Mouse (Mus musculus): ENCODE data around the gene Gm10188.
A peak's percentile ranks its signal among the peaks of the same experiment; 100 is the strongest.

Gm10188 gene

GRCm38 (mm10) chr1:132195681-132196080 is 33.9 kb downstream of the Gm10188 start:
- DNase-seq (ENCODE audit: extremely low read depth, insufficient read length, low spot score), result peak; percentile 76

GRCm38 (mm10) chr1:132195100-132195499 is 34.5 kb downstream of the Gm10188 start:
- peak; percentile 55 for DNase-seq (ENCODE audit: extremely low read depth, insufficient read length, low spot score)

GRCm38 (mm10) chr1:132194624-132195023 is 34.9 kb downstream of the Gm10188 start:
- DNase-seq (ENCODE audit: extremely low read depth, insufficient read length, low spot score), result no peak

- DNase-seq (ENCODE audit: extremely low read depth, insufficient read length, low spot score), result no peak
Observed at GRCm38 (mm10) chr1:132193806-132194205, 35.8 kb downstream of the Gm10188 start.

- DNase-seq (ENCODE audit: extremely low read depth, insufficient read length, low spot score), result no peak
Observed at GRCm38 (mm10) chr1:132191786-132192680, 37.5 kb downstream of the Gm10188 start.

- no peak for DNase-seq (ENCODE audit: extremely low read depth, insufficient read length, low spot score)
Observed at GRCm38 (mm10) chr1:132191093-132191785, 38.3 kb downstream of the Gm10188 start, which contains the start of the genes Lemd1 and AC124108.1. TSS of gene Lemd1 (plus strand) at chr1:132191431. TSS of gene AC124108.1 (plus strand) at chr1:132191457.

- no peak for DNase-seq (ENCODE audit: extremely low read depth, insufficient read length, low spot score)
Observed at GRCm38 (mm10) chr1:132190621-132191092, 38.9 kb downstream of the Gm10188 start.

GRCm38 (mm10) chr1:132190040-132190513 is 39.5 kb downstream of the Gm10188 start:
- DNase-seq (ENCODE audit: extremely low read depth, insufficient read length, low spot score), result no peak

- DNase-seq (ENCODE audit: extremely low read depth, insufficient read length, low spot score), result no peak
Observed at GRCm38 (mm10) chr1:132189231-132189630, 40.3 kb downstream of the Gm10188 start.

- no peak for DNase-seq (ENCODE audit: extremely low read depth, insufficient read length, low spot score)
Observed at GRCm38 (mm10) chr1:132188442-132189066, 41.0 kb downstream of the Gm10188 start.

- DNase-seq (ENCODE audit: extremely low read depth, insufficient read length, low spot score), result no peak
Observed at GRCm38 (mm10) chr1:132186303-132186702, 43.3 kb downstream of the Gm10188 start.

Data from 3134 (cell line).